Mouse (Mus musculus) central nervous system, embryonic 18 days (tissue): ENCODE data around the gene Adamts17. TPM values are rescaled to one million over a fixed set of nuclear protein-coding genes. Genes with fewer than 3 reads are reported as not detected.

Source experiments
- polyA plus RNA-seq: library from polyadenylated mRNA; depleted of rRNA; stranded (reverse); fragments of >200 nt; gene quantifications from 2 replicates; pipeline ENCODE4 v1.2.3, GENCODE M21; 2012; rRNA removed

The Adamts17 gene
- polyA plus RNA-seq: 2.9 and 3.1 TPM in 2 replicates

GRCm38 (mm10) chr7:66839463-66840007, at the start of gene Adamts17:
TSS of gene Adamts17 (plus strand) at chr7:66839735.

Other genes with a start within 250 kb of the Adamts17 start
- gene Asb7, start 150.1 kb upstream of the Adamts17 start, polyA plus RNA-seq: 8.9 TPM in 2 replicates
- 18.3 and 19.6 TPM in 2 replicates for gene Lins1, start 149.8 kb upstream of the Adamts17 start, polyA plus RNA-seq
- 0.62 and 0.96 TPM in 2 replicates for gene Cers3, start 96.2 kb upstream of the Adamts17 start, polyA plus RNA-seq